Mouse (Mus musculus) small intestine, adult 2 months (tissue): ENCODE measurements around the gene Bgn. TPM values are rescaled to one million over a fixed set of nuclear protein-coding genes. Genes with fewer than 3 reads are reported as not detected.

ENCODE experiments used
- H3K27ac ChIP-seq: fragments of 200-500 bp; 2 replicates; pipeline ENCODE4 v1.5.1; 2012; ENCODE audit warnings: low read depth, low read length, control low read depth, inconsistent platforms; ENCODE audit not compliant: insufficient read depth
- H3K27me3 ChIP-seq: fragments of 200-500 bp; 2 replicates; pipeline ENCODE4 v1.6.1; 2012; ENCODE audit warnings: mild to moderate bottlenecking, moderate library complexity, low read length, inconsistent platforms; ENCODE audit not compliant: control insufficient read depth, insufficient read depth
- H3K36me3 ChIP-seq: fragments of 200-500 bp; 2 replicates; pipeline ENCODE4 v1.6.1; 2012; ENCODE audit warnings: mild to moderate bottlenecking, low read length, control low read depth, inconsistent platforms; ENCODE audit not compliant: control insufficient read depth, insufficient read depth
- H3K4me1 ChIP-seq: fragments of 200-500 bp; 2 replicates; pipeline ENCODE4 v1.6.1; 2012; ENCODE audit warnings: low read length, inconsistent platforms, mixed read lengths; ENCODE audit not compliant: control insufficient read depth, insufficient read depth, insufficient read length
- H3K4me3 ChIP-seq: fragments of 200-500 bp; 2 replicates; pipeline ENCODE4 v1.5.1; 2012; ENCODE audit warnings: low read depth, mild to moderate bottlenecking, control low read depth, inconsistent platforms, low read length, moderate library complexity
- CTCF ChIP-seq: fragments of 200-500 bp; IDR thresholded peaks from 2 replicates; pipeline ENCODE4 v1.5.1; 2012; ENCODE audit warnings: low read depth, mild to moderate bottlenecking, control low read depth, inconsistent platforms, low read length, moderate library complexity, mixed read lengths; ENCODE audit not compliant: insufficient replicate concordance, insufficient read length; ENCODE audit errors: extremely low read depth
- POLR2A ChIP-seq: fragments of 200-500 bp; IDR thresholded peaks from 2 replicates; pipeline ENCODE4 v1.6.1; 2012; ENCODE audit warnings: low read depth, mild to moderate bottlenecking, control low read depth, inconsistent platforms, low read length, moderate library complexity
- WGBS: fragments of 180-500 bp; shearing (Covaris S2); methylation state at CpG from one replicate; pipeline ENCODE4 v1.1.7; 2018; 5-methylcytosine and 5-hydroxymethylcytosine counted together
- polyA plus RNA-seq: library from polyadenylated mRNA; depleted of rRNA; stranded (reverse); fragments of >200 nt; gene quantifications from 2 replicates; pipeline ENCODE4 v1.2.3, GENCODE M21; 2012; rRNA removed

The Bgn gene
- polyA plus RNA-seq, 1 experiment: 168 TPM

GRCm38 (mm10) chrX:73526410-73526887, 43.0 kb downstream of the Bgn start:
- WGBS: 25% methylated on average over 3 of the region's 3 CpGs
- no peak overlapping the region for H3K27ac ChIP-seq
- no peaks in the 10 kb centered on the region for H3K36me3 ChIP-seq

GRCm38 (mm10) chrX:73537875-73538274, 54.5 kb downstream of the Bgn start:
- Histone ChIP-seq H3K4me1 (no peaks in the 10 kb centered on the region), H3K27ac (no peak overlapping the region), H3K27me3 (no peaks in the 10 kb centered on the region), H3K36me3 (no peaks in the 10 kb centered on the region), H3K4me3 (no peak overlapping the region)
- no peak for TF ChIP-seq CTCF
- WGBS: 89% methylated on average over 7 of the region's 7 CpGs

More at GRCm38 (mm10) chrX:73526410-73526887, 43.0 kb downstream of the Bgn start:
- Histone ChIP-seq H3K27me3 (no peaks in the 10 kb centered on the region), H3K4me1 (peaks cover 4% of the 10 kb centered on the region), H3K4me3 (no peak overlapping the region)
- TF ChIP-seq CTCF: peak; percentile 8; the same call in 1 of the 2 replicates
- TF ChIP-seq POLR2A: no peak

GRCm38 (mm10) chrX:73543340-73543739, 59.9 kb downstream of the Bgn start:
- Histone ChIP-seq H3K4me1 (0 out of 2 replicates have a peak, but pooled peaks cover 1% of the 10 kb centered on the region), H3K36me3 (no peaks in the 10 kb centered on the region), H3K4me3 (no peak overlapping the region), H3K27me3 (no peaks in the 10 kb centered on the region), H3K27ac (no peak overlapping the region)
- TF ChIP-seq POLR2A (no peak), CTCF (peak; percentile 40; the same call in 1 of the 2 replicates)
- WGBS: 50% methylated on average over 3 of the region's 3 CpGs

Other genes with a start within 250 kb of the Bgn start
- gene Xlr4c, start 240.5 kb upstream of the Bgn start, polyA plus RNA-seq: not detected in 2 replicates
- gene Xlr3c, start 218.2 kb upstream of the Bgn start, polyA plus RNA-seq: not detected in 2 replicates
- not detected in 2 replicates for gene Xlr5a, start 190.6 kb upstream of the Bgn start, polyA plus RNA-seq
- gene Xlr5c, start 190.6 kb upstream of the Bgn start, polyA plus RNA-seq: not detected in 2 replicates
- not detected in 2 replicates for gene Gm45015, start 146.8 kb upstream of the Bgn start, polyA plus RNA-seq
- 2.1 and 2.2 TPM in 2 replicates for gene Zfp275, start 141.0 kb upstream of the Bgn start, polyA plus RNA-seq
- not detected in 2 replicates for gene Gm18336, start 84.9 kb upstream of the Bgn start, polyA plus RNA-seq
- 0.79 and 1.1 TPM in 2 replicates for gene Zfp92, start 72.5 kb upstream of the Bgn start, polyA plus RNA-seq
- gene Trex2, start 48.3 kb upstream of the Bgn start, polyA plus RNA-seq: 2.4 and 5.4 TPM in 2 replicates
- gene Haus7, start 24.6 kb upstream of the Bgn start, polyA plus RNA-seq: 5.1 and 9.3 TPM in 2 replicates
- gene Atp2b3, start 19.5 kb downstream of the Bgn start, polyA plus RNA-seq: 0.06 and 0.20 TPM in 2 replicates
- gene Dusp9, start 155.8 kb downstream of the Bgn start, polyA plus RNA-seq: 0.23 and 1.1 TPM in 2 replicates
- gene Pnck, start 176.5 kb downstream of the Bgn start, polyA plus RNA-seq: 4.5 and 5.8 TPM in 2 replicates
- 308 and 930 TPM in 2 replicates for gene Slc6a8, start 189.5 kb downstream of the Bgn start, polyA plus RNA-seq
- gene Bcap31, start 232.6 kb downstream of the Bgn start, polyA plus RNA-seq: 19.0 and 33.3 TPM in 2 replicates
- gene Abcd1, start 233.0 kb downstream of the Bgn start, polyA plus RNA-seq: 49.3 and 99.9 TPM in 2 replicates